22 mouse cellular contexts compared by ENCODE assay signal in the genomic region with DNA sequence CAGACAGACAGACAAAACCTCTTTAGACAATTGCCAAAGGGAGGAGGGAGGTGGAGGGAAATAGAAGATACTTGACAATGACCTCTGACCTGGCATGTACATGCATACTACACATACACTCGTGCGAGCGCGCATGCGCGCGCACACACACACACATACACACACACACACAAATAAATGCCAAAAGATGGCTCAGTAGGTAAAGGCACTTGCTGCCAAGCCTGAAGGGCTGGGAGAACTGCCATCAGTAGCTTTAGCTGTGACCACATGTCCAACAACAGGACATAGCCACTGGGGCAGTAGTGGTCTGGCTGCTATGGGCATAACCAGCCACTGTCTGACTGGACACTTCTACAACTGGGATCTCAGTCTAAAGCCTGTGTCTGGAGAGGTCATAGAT. TPM values are rescaled to one million over a fixed set of nuclear protein-coding genes. Genes with fewer than 3 reads are reported as not detected.
DNase-seq lines count a peak whose midpoint lies in the region; ATAC-seq lines count a peak whose summit lies in the region.
"Had no signal": no experiment of that assay in that cellular context is flagged by ENCODE, and none has a peak within 500 bp of the region (broad histone marks: within the 10 kb centered on the region; RNA-seq: fewer than 3 reads in every experiment).

No protein-coding gene starts in this region.

- no peaks in the 10 kb centered on the region for H3K27me3 ChIP-seq in midbrain, embryonic 11.5 days (ENCODE audit: control insufficient read depth, insufficient read depth, low read length)
- no peaks in the 10 kb centered on the region for H3K27me3 ChIP-seq in midbrain, embryonic 10.5 days (ENCODE audit: low read depth, poor library complexity, severe bottlenecking)
- H3K27me3 ChIP-seq: CH12.LX; forebrain, embryonic 13.5 days; hindbrain, embryonic 13.5 days; Patski had no signal

- no peaks in the 10 kb centered on the region for H3K36me3 ChIP-seq in midbrain, embryonic 11.5 days (ENCODE audit: control insufficient read depth, insufficient read depth, low read length)
- peaks cover 12% of the 10 kb centered on the region; the same call in 1 of the 2 replicates for H3K36me3 ChIP-seq in midbrain, embryonic 10.5 days
- H3K36me3 ChIP-seq: hindbrain, embryonic 13.5 days had no signal

- H3K27ac ChIP-seq in midbrain, embryonic 11.5 days (ENCODE audit: low read depth, low read length), result no peak overlapping the region
- no peak overlapping the region for H3K27ac ChIP-seq in midbrain, embryonic 10.5 days (replicated peaks)
- H3K27ac ChIP-seq: embryonic facial prominence, embryonic 10.5 days; forebrain, embryonic 13.5 days; heart, embryonic 10.5 days; hindbrain, embryonic 13.5 days; hindbrain, postnatal 0 days had no signal

- 98% methylated on average over 7 of the region's 7 CpGs for WGBS in midbrain, embryonic 11.5 days
- WGBS in midbrain, embryonic 10.5 days, result 94% methylated on average over 7 of the region's 7 CpGs

- H3K4me3 ChIP-seq in midbrain, embryonic 11.5 days (ENCODE audit: low read depth, low read length), result no peak overlapping the region
- no peak overlapping the region for H3K4me3 ChIP-seq in midbrain, embryonic 10.5 days
- H3K4me3 ChIP-seq: embryonic facial prominence, embryonic 10.5 days; forebrain, embryonic 13.5 days; heart, embryonic 10.5 days; hindbrain, embryonic 13.5 days had no signal

- no peaks in the 10 kb centered on the region for H3K9me3 ChIP-seq in midbrain, embryonic 11.5 days (ENCODE audit: control insufficient read depth, low read length)
- no peaks in the 10 kb centered on the region for H3K9me3 ChIP-seq in midbrain, embryonic 10.5 days (replicated peaks)
- H3K9me3 ChIP-seq: embryonic facial prominence, embryonic 10.5 days; forebrain, embryonic 13.5 days; heart, embryonic 10.5 days; hindbrain, embryonic 13.5 days had no signal

- peaks cover 6% of the 10 kb centered on the region for H3K4me1 ChIP-seq in midbrain, embryonic 11.5 days (ENCODE audit: control insufficient read depth, insufficient read depth, low read length)
- peaks cover 45% of the 10 kb centered on the region for H3K4me1 ChIP-seq in midbrain, embryonic 10.5 days

- intact Hi-C loops in left cerebral cortex, postnatal 10 days (cut with DNase I), result no loop called here

- H3K4me2 ChIP-seq in midbrain, embryonic 11.5 days, result no peak overlapping the region
- H3K4me2 ChIP-seq: forebrain, embryonic 13.5 days; hindbrain, embryonic 13.5 days had no signal

- ATAC-seq in midbrain, embryonic 11.5 days (ENCODE audit: low FRiP score), result no peak
- no peak for ATAC-seq in granulocyte monocyte progenitor cell, adult 5-6 weeks (replicated peaks; ENCODE audit: poor library complexity, severe bottlenecking)
- ATAC-seq: activated CD4-positive, CD25-positive, alpha-beta regulatory T cell, adult 4 months; forebrain, embryonic 13.5 days; forebrain, postnatal 0 days; hindbrain, postnatal 0 days; Patski had no signal

- DNase-seq in midbrain, embryonic 11.5 days (ENCODE audit: low spot score, missing footprints), result peak; percentile 57
- DNase-seq in midbrain, embryonic 10.5 days (ENCODE audit: low spot score), result no peak
- peak; percentile 80 for DNase-seq in cerebellum, adult 9-10 months
- peak; percentile 77 to 79 for DNase-seq in cerebellum, postnatal 25 days
- DNase-seq in left cerebral cortex, postnatal 10 days (ENCODE audit: extremely low spot score in 1 of 2, low spot score in 2 of 2), result no peak
- DNase-seq: adrenal gland, postnatal 14 days; forebrain, postnatal 0 days; gastrocnemius, postnatal 36 days; heart, adult 18-20 months; heart, postnatal 10 days; kidney, adult 18-20 months had no signal

- no peak overlapping the region for H3K9ac ChIP-seq in midbrain, embryonic 11.5 days (ENCODE audit: low read length)
- H3K9ac ChIP-seq: forebrain, embryonic 13.5 days; forebrain, postnatal 0 days; hindbrain, embryonic 13.5 days had no signal

RNA-seq across cellular contexts. Expression of a gene that starts 4.9 kb away (rescaled TPM):
- 12.6 and 13.1 TPM in 2 replicates for polyA plus RNA-seq in midbrain, embryonic 11.5 days (2014; fragmentation: Nextera tagmentation; extraction: Ambion mirVana)
- 16.9 and 20.7 TPM in 2 replicates for polyA plus RNA-seq in midbrain, embryonic 10.5 days (2016; fragmentation: Nextera tagmentation; extraction: Ambion mirVana)
- 10 to 100 TPM; 33.1 to 33.8 TPM for total RNA-seq in left cerebral cortex, postnatal 10 days (2021)
- total RNA-seq in granulocyte monocyte progenitor cell, adult 5-6 weeks (2014; fragmentation: Nextera tagmentation), result 2.1 and 4.4 TPM in 2 replicates
- 4.0 and 4.1 TPM in 2 replicates for total RNA-seq in granulocyte monocyte progenitor cell, adult 5-6 weeks (2017)

RNA-seq across cellular contexts. Expression of a gene that starts 15.3 kb away (rescaled TPM):
- polyA plus RNA-seq in midbrain, embryonic 11.5 days (2014; fragmentation: Nextera tagmentation; extraction: Ambion mirVana), result 12.3 TPM in 2 replicates
- polyA plus RNA-seq in midbrain, embryonic 10.5 days (2016; fragmentation: Nextera tagmentation; extraction: Ambion mirVana), result 7.9 and 8.3 TPM in 2 replicates
- 100 to 1,000 TPM; 146 to 159 TPM for total RNA-seq in left cerebral cortex, postnatal 10 days (2021)
- total RNA-seq in granulocyte monocyte progenitor cell, adult 5-6 weeks (2014; fragmentation: Nextera tagmentation), result not detected in 2 replicates
- total RNA-seq in granulocyte monocyte progenitor cell, adult 5-6 weeks (2017), result not detected in 2 replicates
- total RNA-seq: CH12.LX; gastrocnemius, adult 8-10 months; gastrocnemius, postnatal 36 days; heart, adult 18-20 months; heart, postnatal 10 days had no signal

RNA-seq across cellular contexts. Expression of a gene that starts 21.1 kb away (rescaled TPM):
- polyA plus RNA-seq in midbrain, embryonic 11.5 days (2014; fragmentation: Nextera tagmentation; extraction: Ambion mirVana), result 0.23 and 0.90 TPM in 2 replicates
- polyA plus RNA-seq in midbrain, embryonic 10.5 days (2016; fragmentation: Nextera tagmentation; extraction: Ambion mirVana), result 0.42 and 2.3 TPM in 2 replicates
- total RNA-seq in left cerebral cortex, postnatal 10 days (2021), result 1 to 10 TPM; 7.0 to 9.5 TPM
- not detected in 2 replicates for total RNA-seq in granulocyte monocyte progenitor cell, adult 5-6 weeks (2014; fragmentation: Nextera tagmentation)
- total RNA-seq in granulocyte monocyte progenitor cell, adult 5-6 weeks (2017), result not detected in 2 replicates
- total RNA-seq: adrenal gland, postnatal 14 days; hematopoietic stem cell, adult 5-6 weeks had no signal
- polyA plus RNA-seq: activated CD4-positive, CD25-positive, alpha-beta regulatory T cell, adult 4 months had no signal

RNA-seq across cellular contexts. Expression of a gene that starts 32.5 kb away (rescaled TPM):
- 11.8 and 12.9 TPM in 2 replicates for polyA plus RNA-seq in midbrain, embryonic 11.5 days (2014; fragmentation: Nextera tagmentation; extraction: Ambion mirVana)
- polyA plus RNA-seq in midbrain, embryonic 10.5 days (2016; fragmentation: Nextera tagmentation; extraction: Ambion mirVana), result 12.9 and 16.5 TPM in 2 replicates
- 100 to 1,000 TPM in 1 of 2 experiments, 10 to 100 TPM in 1; 98.8 to 105 TPM for total RNA-seq in left cerebral cortex, postnatal 10 days (2021)
- total RNA-seq in granulocyte monocyte progenitor cell, adult 5-6 weeks (2014; fragmentation: Nextera tagmentation), result 7.4 and 19.5 TPM in 2 replicates
- total RNA-seq in granulocyte monocyte progenitor cell, adult 5-6 weeks (2017), result 2.3 and 4.8 TPM in 2 replicates

RNA-seq across cellular contexts. Expression of a gene that starts 34.7 kb away (rescaled TPM):
- polyA plus RNA-seq in midbrain, embryonic 11.5 days (2014; fragmentation: Nextera tagmentation; extraction: Ambion mirVana), result 126 and 129 TPM in 2 replicates
- 138 and 140 TPM in 2 replicates for polyA plus RNA-seq in midbrain, embryonic 10.5 days (2016; fragmentation: Nextera tagmentation; extraction: Ambion mirVana)
- total RNA-seq in left cerebral cortex, postnatal 10 days (2021), result 100 to 1,000 TPM in 1 of 2 experiments, 10 to 100 TPM in 1; 95.1 to 106 TPM
- total RNA-seq in granulocyte monocyte progenitor cell, adult 5-6 weeks (2014; fragmentation: Nextera tagmentation), result 21.7 and 30.2 TPM in 2 replicates
- total RNA-seq in granulocyte monocyte progenitor cell, adult 5-6 weeks (2017), result 33.4 and 64.9 TPM in 2 replicates

Comparison
In these comparisons a context has a peak if more than half of its experiments do, and no peak if none do; other contexts are left out.
1. DNase-seq: peak in midbrain, embryonic 11.5 days (single experiment), cerebellum, adult 9-10 months (single experiment) and cerebellum, postnatal 25 days (2 of 2); none in midbrain, embryonic 10.5 days (single experiment) and left cerebral cortex, postnatal 10 days (0 of 2).
2. RNA of a gene that starts 4.9 kb away (total RNA-seq): 33.1 to 33.8 TPM in left cerebral cortex, postnatal 10 days; 2.1 to 4.4 TPM in granulocyte monocyte progenitor cell, adult 5-6 weeks; every median in the first group is over 4 times any median in the second.
3. RNA of a gene that starts 15.3 kb away (total RNA-seq): 146 to 159 TPM in left cerebral cortex, postnatal 10 days; not detected in granulocyte monocyte progenitor cell, adult 5-6 weeks; every median in the first group is over 100 times any median in the second.
4. RNA of a gene that starts 21.1 kb away (total RNA-seq): 7.0 to 9.5 TPM in left cerebral cortex, postnatal 10 days; not detected in granulocyte monocyte progenitor cell, adult 5-6 weeks; every median in the first group is over 4 times any median in the second.